Mouse (Mus musculus) hematopoietic stem cell, adult 5-6 weeks (primary cell): Measurements from ENCODE around the gene Arid1a. TPM values are rescaled to one million over a fixed set of nuclear protein-coding genes. Genes with fewer than 3 reads are reported as not detected.

Source experiments
- ATAC-seq, 2 experiments: fragments of 125-278 bp in 1 of 2; replicated peaks in 1 of 2; 2 replicates each; pipeline ENCODE4 v1.8.0; 2016 to 2017; ENCODE audit warnings: inconsistent platforms in 2 of 2, mild to moderate bottlenecking in 2 of 2, moderate number of reproducible peaks in 2 of 2, low read depth in 1 of 2, moderate TSS enrichment in 1 of 2; ENCODE audit not compliant: low FRiP score in 2 of 2, poor library complexity in 2 of 2, severe bottlenecking in 2 of 2, insufficient read depth in 1 of 2, low TSS enrichment in 1 of 2
- total RNA-seq: library from RNA; stranded (forward); fragments of 172-1452, 232-1000 nt; gene quantifications from 2 replicates; pipeline ENCODE4 v1.2.3, GENCODE M21; 2017

Arid1a gene
- total RNA-seq, 1 experiment from 2014 or later, result 40.4 TPM

DNA sequence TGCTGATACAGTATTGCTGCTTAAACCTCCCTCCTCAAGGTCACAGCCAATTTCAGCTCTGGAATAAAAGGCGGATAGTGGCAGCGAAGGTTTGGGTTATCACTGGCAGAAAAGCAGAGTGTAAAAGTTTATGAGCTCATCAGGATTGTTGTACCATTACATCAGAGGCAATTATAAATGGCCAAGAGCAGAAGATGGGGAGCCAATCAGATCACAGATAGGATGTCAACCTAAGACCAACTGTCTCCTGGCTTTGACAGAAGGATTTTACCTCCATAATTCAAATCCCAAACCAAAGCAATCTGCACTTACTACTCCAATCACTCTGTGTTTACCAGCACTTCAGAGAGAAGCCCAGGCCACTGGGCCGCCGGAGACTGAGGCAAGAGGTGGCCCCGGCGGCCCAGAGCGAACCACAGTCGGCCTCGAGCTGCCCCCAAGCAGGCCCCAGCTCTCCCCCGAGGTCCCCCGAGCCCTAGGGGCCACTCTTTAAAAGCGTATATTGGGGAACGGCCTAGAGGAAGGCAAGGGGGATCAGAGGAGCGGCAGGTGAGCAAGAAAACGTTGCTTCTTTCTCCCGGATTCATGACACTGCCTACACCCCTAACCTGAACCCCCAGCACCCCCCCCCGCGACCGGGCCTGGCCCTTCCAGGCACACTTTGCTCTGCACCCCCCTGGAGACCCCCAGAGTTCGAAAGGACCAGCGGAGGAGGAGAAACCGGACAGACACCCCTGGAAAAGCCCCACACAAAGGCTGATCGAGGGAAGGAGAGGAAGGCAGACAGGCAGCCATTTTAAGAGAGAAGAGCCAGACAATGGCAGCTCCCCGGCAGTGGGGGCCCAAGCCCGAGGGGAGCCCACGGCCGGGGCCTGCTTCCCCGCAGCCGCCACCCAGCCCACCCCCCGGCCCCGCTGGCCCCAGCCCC is 4.8 kb downstream of the Arid1a start:
- peak in 1 of 2 experiments; percentile 21; a peak in 2 of 4 replicates for ATAC-seq

DNA sequence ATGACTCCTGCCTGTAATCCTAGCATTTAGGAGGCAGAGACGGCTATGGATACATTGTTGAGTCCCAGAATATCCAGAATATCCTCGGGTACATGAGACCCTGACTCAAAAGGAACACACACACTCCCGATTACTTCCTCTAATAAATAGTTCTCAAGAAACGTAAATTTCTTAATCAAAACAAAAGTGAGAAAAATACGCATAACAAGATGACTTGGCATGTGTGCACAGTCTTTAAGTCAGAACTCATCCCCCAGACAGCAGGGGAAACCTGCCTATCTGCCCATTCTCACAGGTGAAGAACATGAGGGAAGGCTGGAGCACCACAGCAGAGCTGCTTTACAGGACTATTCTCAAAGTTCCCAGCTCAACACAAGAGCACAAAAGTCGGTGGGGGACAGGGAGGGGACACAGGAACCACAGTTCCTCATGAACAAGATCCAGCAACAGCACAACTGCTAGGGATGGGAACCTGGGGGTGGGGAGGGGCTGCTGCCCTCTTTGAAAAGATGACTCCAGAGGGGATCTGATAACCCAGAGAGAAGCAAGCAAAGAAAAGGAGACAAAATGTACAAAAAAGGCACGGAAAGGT is 6.3 kb downstream of the Arid1a start:
- no peak for ATAC-seq

DNA sequence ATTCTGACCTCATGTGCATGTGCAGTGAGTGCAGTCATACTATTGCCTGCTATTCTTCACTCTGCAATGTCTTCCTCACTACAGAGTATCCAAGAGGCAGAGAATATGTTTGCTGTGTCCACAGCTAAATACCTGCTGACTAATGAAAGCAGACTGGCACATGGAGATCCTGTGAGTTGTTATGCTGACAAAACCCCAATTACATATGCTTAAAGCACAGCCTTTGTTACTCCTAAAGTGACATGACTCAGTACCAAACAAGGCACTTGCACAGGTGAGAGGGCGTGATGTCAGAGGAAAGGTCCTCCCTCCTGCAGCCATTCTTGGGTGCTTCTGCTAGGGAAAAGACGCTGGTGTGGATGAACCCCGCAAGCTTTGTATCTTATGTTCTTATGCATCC is 21.3 kb downstream of the Arid1a start:
- no peak for ATAC-seq

DNA sequence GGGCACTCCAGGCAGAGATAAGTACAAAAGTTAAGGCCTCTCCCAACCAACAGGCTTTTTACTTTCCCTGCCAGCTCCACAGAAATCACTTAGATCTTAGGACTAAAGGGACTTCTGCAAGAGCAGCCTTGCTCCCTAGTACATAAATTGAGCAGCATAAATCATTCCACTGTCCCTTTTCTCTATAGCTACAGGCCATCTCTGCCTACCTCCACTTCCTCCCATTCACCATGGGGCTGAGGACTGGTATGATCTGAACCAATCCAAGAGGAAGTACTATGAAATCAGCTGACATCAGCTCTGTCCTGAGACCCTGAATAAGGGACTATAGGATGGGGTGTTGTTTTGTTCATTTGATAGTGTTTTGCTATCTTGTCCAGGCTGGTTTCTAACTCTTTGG is 26.4 kb downstream of the Arid1a start:
- ATAC-seq, result no peak; a peak in 1 of 4 replicates

DNA sequence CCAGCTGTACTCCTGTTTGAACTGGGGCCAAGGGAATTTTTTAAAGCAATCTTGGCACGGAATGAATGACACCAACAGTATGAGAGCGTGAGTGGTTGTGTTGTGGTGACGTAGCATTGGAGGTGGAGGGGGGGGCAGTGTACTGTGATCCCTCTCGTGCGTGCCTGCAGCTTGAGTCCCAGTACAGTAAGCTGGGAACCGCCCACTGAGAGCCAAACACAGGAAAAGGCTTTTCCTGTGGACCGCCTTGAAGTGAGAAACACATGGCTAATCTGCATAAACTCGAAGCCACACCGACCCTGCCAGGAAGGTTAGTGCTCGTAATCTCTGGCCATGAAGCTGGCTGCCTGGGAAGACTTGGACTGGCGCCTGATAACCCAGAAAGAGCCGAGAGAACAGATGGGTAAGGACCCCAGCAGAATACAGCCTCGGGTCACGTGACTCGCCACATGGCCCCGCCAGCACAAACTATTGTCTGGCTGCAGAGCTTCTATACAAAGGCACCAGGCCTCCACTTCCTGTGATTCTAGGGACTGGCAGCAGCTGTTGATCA is 27.0 kb downstream of the Arid1a start:
- peak; percentile 84 to 87 for ATAC-seq

DNA sequence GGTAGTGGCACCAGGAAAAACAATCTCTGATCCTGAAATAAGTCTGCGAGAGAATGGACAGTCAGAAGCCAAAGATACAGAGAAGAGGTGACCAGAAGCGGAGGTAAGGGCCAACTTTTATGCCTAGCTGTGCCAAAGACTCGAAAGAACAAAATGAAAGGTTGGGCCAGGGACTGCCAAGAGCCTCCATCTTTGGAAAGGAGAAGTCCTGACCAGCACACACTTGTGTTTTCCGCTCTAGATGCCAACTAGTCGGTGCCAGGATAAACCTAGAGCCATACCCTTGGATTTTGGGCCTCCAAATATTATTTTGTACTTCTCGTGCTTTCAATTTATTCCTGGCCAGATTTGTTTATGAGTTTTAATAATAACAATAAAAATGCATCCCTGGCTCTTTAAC is 27.6 kb downstream of the Arid1a start:
- ATAC-seq, result no peak

DNA sequence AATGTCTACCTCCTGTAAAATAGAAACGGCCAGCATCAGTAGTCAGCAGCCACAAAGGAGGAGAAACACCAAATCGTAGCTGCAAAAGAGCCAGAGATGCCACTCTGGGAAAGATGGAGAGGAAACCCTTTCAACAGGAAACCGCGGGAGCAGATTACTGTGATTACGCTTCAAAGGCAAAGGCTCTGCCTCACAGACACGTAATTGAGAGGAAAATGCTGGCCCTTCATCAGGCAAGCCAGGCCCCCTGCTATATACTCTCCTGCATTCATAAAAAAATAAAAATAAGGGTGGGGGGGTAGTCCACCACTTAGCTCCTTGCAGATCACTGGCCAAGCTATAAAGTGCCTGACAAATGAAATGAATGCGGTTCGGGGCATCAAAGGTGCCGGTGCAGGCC is 28.3 kb downstream of the Arid1a start:
- ATAC-seq, result no peak

DNA sequence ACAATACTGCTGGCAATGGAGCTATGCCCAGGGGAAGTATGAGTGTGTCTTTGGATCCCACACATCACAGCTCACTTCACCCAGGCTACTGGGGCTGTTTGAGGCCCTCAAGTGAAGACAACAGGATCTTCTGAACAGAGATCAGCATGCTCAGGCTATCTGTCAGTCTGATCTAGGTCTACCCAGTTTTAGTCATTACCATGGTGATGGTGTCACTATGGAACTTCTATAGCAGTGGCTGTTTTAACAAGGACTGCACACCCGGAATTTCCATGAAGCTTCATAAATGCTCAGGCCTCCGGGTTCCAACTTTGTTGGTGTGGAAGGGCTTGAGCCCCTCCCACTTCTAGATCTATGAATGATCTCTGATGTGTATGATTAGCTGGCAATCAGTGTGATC is 30.9 kb downstream of the Arid1a start:
- no peak for ATAC-seq

DNA sequence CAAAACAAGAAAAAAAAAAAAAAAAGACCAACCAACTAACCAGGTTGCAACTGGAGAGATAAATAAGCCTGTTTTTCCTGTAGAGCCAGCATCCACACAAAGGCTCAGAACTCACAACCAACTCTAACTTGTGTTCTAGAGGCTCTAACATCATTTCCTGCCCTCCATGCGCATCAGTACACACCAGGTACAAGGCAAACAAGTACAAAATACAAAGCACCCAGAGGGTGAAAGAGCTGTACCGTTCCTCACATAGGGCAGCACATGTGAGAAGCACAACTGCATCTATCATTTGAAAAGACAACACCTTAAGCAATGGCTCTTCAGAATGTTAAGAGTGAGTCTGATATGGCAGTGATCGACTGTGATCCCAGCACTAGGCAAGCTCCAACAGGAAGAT is 36.8 kb downstream of the Arid1a start:
- no peak for ATAC-seq

DNA sequence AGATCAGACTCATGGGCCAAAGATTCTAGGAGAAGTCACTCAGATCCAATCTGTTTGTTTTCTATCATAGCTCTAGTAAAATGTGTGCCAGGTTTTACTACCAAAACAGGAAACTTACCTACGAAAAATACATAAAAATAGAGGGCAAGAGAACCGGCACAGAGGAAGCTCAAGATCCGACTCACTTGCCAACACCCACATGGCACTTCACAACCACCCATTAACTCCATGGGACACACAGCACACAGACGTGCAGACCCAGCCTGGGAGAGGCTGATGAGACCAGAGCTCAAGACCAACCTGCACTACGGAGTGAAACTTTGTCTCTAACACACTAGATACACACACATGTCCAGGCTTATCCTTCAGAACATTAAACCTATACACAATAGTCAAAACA is 43.8 kb downstream of the Arid1a start:
- ATAC-seq, result no peak

DNA sequence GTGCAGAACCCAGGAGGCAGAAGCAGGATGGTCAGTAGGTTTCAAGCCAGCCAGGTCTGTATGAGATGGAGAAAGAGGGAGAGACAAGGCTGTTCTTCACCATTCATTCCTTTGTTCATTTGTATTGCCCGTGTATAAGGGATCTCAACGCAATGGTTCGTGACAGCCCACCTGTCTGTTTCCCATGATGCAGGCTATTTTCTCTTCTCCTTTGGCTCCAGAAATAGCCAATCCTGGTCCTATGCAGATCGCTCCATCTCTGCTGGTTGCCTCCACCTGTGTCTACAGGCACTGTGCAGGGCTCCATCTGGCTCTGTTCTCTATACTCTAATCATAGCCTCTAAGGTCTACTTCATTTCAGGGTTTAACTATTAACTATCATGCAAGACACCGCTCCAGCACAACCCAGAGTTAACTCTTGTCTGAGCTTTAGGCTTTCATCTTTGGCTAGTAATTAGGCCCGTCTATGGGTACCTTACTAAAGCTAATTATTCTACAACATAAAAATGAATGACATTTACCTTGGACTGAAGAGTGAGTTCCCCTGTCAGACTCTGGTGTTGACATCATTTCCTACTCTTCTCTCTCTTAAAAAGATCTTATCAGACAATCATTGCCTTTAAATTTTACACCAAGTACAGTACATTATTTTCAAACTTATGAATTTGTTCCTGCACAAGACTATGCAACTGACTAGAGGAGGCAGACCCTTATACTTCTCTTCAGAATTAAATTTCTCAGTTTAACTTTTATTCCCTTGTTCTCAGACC is 45.1 kb downstream of the Arid1a start:
- no peak for ATAC-seq

DNA sequence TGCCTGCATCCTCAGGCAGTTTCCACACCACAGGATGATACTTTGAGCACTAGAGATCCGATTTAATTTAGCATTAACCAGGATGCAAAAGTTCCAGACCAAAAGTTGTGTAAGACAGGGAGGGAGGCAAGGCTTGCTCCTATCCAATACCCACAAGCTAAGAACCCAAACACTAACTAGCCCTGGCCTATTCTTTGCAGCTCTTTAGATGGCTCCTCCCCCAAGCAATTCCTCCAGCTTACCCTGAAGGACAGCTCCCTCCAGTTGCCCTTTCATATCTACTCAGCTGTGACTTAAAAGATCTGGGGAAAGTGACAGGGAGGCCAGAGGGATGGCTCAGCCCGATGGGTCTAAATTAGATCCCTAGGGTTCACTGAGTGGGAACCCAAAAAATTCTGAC is 47.2 kb downstream of the Arid1a start:
- ATAC-seq, result no peak

DNA sequence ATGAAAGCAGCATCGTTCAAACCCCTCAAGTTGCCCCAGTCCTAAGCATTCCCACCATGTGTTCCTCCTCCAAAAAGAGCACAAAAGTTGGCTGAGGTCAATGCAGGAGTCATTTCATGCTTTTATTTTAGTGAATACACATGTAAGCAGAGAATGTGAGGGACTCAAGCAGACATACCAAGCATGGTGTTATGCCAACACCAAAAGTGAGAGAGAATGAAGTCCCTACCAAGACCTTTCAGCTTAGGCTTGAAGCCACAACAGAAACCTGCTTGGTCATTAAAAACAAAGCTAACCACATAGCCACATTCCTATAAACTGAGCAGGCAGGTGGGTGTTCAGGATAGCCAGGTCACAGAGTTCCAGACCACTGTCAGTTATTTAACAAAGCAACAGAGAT is 49.1 kb downstream of the Arid1a start:
- ATAC-seq, result peak in 1 of 2 experiments; percentile 20; a peak in 1 of 4 replicates

DNA sequence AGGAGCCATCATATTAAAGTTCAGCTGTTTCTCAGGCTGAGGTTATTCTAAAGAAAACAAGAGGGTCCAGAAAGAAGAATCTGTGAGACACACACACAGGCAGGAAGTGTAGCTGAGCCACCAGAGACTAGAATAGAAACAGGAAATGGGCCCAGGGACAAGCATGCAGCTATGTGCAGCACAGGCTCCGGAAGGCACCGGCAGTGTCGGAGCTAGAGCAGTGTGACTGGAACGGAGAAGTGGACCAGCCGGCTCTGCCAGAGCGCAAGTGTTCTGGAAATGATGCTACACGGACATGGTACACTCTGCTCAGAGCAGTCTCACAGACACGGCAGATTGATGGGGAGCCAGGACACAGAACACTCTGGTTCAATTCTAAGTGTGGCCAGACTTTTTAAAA is 49.6 kb downstream of the Arid1a start:
- ATAC-seq, result peak; percentile 93 to 94

DNA sequence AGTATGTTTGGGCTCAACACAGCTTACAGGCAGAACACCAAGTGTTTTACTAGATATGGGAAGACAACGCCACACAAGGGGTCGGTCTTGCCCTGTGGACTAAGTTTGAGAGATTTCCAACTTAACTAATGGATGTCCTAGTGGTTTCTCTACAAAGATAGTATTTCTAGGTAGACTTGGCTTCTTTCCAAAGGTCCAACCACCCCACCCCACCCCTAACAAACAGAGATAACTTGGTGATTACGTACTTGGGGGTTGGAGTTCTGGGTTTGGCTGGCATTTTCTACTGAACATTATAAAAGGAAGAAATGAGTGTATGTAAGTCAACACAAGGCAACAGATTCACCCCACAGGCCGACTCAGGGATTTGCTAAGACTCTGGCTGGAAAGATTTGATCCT is 51.5 kb downstream of the Arid1a start:
- ATAC-seq, result no peak

DNA sequence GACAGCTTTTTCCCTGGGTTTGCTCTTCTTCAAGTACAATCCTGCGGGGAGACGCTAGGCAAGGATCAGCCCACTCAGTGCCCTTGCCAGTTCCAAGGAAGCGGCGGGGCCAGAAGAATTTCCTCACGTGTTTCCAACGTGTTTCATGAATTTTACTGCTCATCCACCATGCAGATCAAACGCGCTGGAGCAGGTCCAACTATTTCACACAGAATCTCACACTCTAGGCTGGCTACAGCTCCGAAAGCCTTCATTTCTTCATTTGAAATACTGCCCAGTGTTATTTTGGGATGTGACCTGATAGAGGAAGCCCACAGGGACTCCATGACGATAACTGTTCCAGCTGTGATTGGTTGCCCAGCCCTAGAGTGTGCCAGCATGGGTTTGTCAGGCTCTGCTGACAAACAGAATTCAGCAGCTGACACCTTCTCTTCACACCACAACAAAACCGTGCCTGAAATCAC is 55.6 kb downstream of the Arid1a start:
- ATAC-seq, result no peak

DNA sequence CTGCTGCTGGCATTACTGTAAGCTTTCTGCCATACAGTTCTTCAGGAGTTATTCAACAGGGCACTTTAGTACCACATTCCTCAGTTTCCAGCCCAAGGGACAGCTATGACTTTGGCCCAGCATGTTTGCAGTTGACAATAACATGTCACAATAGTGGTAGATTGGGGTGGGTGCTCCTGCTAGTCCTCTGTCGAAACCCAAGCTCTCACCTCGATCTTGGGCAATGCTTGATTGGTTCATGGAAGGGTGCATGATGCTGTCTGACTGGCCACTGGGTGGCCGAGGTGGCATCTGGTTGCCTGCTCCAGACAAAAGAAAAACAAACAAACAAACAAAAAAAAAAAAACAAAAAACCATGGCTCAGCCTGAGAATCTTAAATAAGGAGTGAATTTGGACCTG is 61.2 kb downstream of the Arid1a start:
- ATAC-seq, result peak in 1 of 2 experiments; percentile 34; a peak in 1 of 4 replicates

DNA sequence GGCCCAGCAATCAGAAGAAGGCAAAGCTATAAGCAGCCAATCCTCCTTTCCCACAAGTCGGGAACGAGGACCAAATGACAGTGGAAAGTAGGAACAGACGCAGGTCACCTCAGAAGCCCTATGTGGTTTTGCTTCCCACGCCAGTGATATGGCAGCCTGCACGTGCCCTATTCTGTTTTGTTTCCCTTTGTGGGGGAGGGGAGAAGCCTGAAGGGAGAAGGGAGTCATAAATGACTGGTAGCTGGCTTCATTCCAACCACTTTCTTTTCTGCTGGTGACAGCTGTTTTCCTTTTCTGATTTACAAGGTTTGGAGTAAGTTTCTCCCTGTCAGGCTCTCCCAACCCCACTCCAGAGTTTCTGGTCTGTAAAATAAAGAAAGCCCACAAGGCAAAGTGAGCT is 66.3 kb downstream of the Arid1a start:
- no peak for ATAC-seq
